Mouse (Mus musculus): ENCODE data around the gene Dazap1.

GRCm38 (mm10) chr10:80321014-80321669 lies 59.9 kb downstream of the Dazap1 start:
- no peak for TF ChIP-seq EP300 (IDR thresholded peaks at IDR 0.05; ENCODE audit: insufficient read depth, low read depth, low read length)
- TF ChIP-seq POLR2A (IDR thresholded peaks at IDR 0.05; ENCODE audit: insufficient read depth, low read depth, low read length) = no peak
- no peak for TF ChIP-seq CTCF (IDR thresholded peaks at IDR 0.05)
